Mouse (Mus musculus): ENCODE data around the gene Orc5. TPM values are rescaled to one million over a fixed set of nuclear protein-coding genes. Genes with fewer than 3 reads are reported as not detected.
A peak's percentile ranks its signal among the peaks of the same experiment; 100 is the strongest.

Orc5 gene
- polyA plus RNA-seq, 1 experiment from 2014 or later, result 40.1 TPM

DNA sequence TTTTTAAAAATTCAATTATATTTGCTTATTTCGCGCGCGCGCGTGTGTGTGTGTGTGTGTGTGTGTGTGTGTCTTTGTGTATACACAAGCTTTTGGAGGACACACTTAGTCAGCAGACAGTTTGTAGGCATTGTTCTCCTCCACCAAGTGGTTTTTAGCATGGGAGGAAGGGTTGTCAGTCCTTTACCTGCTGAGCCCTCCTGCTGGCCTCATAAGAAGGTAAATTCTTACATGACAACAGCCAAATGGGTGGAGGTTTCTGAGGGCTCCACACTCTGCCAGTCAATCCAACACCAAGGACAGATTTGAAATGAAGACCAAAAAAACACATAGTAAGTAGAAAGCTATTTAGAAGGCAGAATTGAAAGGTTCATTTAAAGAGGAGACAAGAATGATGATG is 22.7 kb upstream of the Orc5 start:
- H3K9me3 ChIP-seq (ENCODE audit: control insufficient read depth, low read depth, low read length), result no peaks in the 10 kb centered on the region
- H3K4me1 ChIP-seq (ENCODE audit: control insufficient read depth, insufficient read depth, low read length), result no peaks in the 10 kb centered on the region
- no peak overlapping the region for H3K27ac ChIP-seq (ENCODE audit: low read length)
- no peaks in the 10 kb centered on the region for H3K36me3 ChIP-seq (ENCODE audit: control insufficient read depth, insufficient read depth, low read length)
- no peaks in the 10 kb centered on the region for H3K27me3 ChIP-seq (ENCODE audit: control insufficient read depth, insufficient read depth, low read length)
- WGBS, result 93% methylated on average over 6 of the region's 6 CpGs
- H3K4me2 ChIP-seq (replicated peaks; ENCODE audit: low read depth, low read length), result no peak overlapping the region
- H3K9ac ChIP-seq (replicated peaks; ENCODE audit: low read depth, low read length), result no peak overlapping the region
- no peak overlapping the region for H3K4me3 ChIP-seq (ENCODE audit: low read depth, low read length)
- ATAC-seq (ENCODE audit: insufficient number of reproducible peaks, insufficient read depth, low FRiP score, low read depth), result no peak

DNA sequence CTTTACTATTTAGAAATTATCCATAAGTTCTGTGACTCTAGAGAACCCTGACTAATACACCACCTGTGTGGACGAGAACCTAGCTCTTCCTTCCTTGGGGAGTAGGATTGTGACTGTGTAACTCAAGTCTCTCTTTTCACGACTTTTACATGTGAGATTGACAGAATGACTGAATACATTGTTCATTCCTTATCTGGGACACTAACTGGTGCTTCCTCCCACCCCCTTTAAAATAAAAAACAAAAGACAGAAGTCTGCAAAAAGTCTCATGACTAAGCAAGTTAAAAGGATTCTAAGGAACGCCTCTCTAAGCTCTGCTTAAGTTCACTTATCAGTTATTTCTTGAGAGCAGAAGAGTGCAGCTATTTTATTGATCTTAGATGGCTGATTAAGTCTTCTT is 22.2 kb upstream of the Orc5 start:
- no peaks in the 10 kb centered on the region for H3K27me3 ChIP-seq (ENCODE audit: control insufficient read depth, insufficient read depth, low read length)
- H3K4me1 ChIP-seq (ENCODE audit: control insufficient read depth, insufficient read depth, low read length), result no peaks in the 10 kb centered on the region
- no peak overlapping the region for H3K4me3 ChIP-seq (ENCODE audit: low read depth, low read length)
- no peak overlapping the region for H3K4me2 ChIP-seq (replicated peaks; ENCODE audit: low read depth, low read length)
- no peak for ATAC-seq (ENCODE audit: insufficient number of reproducible peaks, insufficient read depth, low FRiP score, low read depth)
- WGBS, result 60% methylated on average over 3 of the region's 3 CpGs
- H3K27ac ChIP-seq (ENCODE audit: low read length), result no peak overlapping the region
- no peaks in the 10 kb centered on the region for H3K36me3 ChIP-seq (ENCODE audit: control insufficient read depth, insufficient read depth, low read length)
- H3K9ac ChIP-seq (replicated peaks; ENCODE audit: low read depth, low read length), result no peak overlapping the region
- H3K9me3 ChIP-seq (ENCODE audit: control insufficient read depth, low read depth, low read length), result no peaks in the 10 kb centered on the region

DNA sequence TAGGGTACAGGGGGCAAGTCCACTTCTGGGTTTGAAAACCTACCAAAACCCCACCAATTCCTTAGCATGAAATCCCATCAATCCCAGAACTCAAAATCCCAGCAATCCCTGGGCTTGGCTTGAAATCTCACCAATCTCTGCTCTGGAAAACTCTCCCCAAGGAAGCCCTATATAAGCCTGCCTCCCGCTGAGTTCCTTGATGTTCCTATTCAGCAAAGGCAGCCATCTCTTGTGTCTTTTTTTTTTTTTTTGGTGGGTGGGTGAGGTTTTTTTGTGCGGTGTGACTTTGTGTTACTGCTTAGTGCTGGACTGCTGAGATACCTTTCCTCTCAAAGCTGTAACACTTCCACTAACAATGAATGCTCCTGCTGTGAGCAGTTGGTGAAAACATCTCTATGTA is 15.5 kb upstream of the Orc5 start:
- H3K9ac ChIP-seq (replicated peaks; ENCODE audit: low read depth, low read length), result no peak overlapping the region
- no peaks in the 10 kb centered on the region for H3K36me3 ChIP-seq (ENCODE audit: control insufficient read depth, insufficient read depth, low read length)
- no peak overlapping the region for H3K4me3 ChIP-seq (ENCODE audit: low read depth, low read length)
- 90% methylated on average over 2 of the region's 2 CpGs for WGBS
- H3K4me1 ChIP-seq (ENCODE audit: control insufficient read depth, insufficient read depth, low read length), result no peaks in the 10 kb centered on the region
- H3K9me3 ChIP-seq (ENCODE audit: control insufficient read depth, low read depth, low read length), result no peaks in the 10 kb centered on the region
- no peak overlapping the region for H3K27ac ChIP-seq (ENCODE audit: low read length)
- H3K4me2 ChIP-seq (replicated peaks; ENCODE audit: low read depth, low read length), result no peak overlapping the region
- no peak for ATAC-seq (ENCODE audit: insufficient number of reproducible peaks, insufficient read depth, low FRiP score, low read depth)
- no peaks in the 10 kb centered on the region for H3K27me3 ChIP-seq (ENCODE audit: control insufficient read depth, insufficient read depth, low read length)

DNA sequence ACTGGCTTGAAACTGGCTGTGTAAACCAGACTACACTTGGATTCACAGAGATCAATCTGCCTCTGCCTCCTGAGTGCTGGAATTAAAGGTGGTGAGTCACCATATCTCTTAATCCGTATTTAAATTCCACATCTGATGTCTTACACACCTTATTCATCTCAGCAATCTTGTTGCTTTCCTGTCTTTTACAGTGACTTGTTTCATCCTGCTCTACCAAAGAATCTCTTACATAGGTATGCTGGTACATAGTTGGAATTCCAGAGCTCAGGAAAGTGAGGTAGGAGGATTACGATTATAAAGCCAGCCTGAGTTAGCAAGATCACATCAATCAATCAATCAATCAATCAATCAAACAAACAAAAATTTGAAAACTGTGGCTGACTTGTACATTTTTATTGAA is 9.6 kb upstream of the Orc5 start:
- no peaks in the 10 kb centered on the region for H3K4me1 ChIP-seq (ENCODE audit: control insufficient read depth, insufficient read depth, low read length)
- no peak for ATAC-seq (ENCODE audit: insufficient number of reproducible peaks, insufficient read depth, low FRiP score, low read depth)
- WGBS, result 60% methylated on average over 2 of the region's 2 CpGs

DNA sequence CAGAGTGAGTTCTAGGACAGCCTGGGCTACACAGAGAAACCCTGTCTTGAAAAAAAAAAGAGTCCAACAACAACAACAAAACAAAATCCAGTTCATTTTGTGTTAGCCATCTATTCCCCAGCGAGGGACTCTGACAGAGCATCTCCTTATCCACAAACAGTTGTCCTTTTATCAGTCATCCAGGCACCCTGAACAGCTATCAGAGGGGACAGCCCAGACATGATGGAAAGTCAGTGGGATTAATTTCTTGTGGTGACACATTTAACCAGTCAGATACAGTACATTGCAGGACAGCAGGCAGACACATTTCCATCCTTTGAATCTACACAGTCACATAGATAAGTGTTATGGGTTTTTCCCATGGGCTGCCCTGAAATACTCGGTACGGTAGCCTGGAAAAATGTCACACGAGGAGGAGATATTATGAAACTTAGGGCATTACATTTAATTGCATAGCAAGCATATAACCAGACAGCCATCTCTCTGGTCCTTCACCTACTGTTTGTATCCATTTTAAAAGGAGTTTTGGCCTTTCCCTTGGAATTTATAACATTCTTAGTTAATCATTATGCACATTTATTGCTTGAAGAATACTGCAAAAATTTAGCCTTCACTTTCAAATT is 7.4 kb upstream of the Orc5 start:
- no peak overlapping the region for H3K4me3 ChIP-seq (ENCODE audit: low read depth, low read length)
- H3K4me2 ChIP-seq (replicated peaks; ENCODE audit: low read depth, low read length), result no peak overlapping the region
- peak; percentile 42; the same call in 1 of the 2 replicates for ATAC-seq (ENCODE audit: insufficient number of reproducible peaks, insufficient read depth, low FRiP score, low read depth)
- H3K9me3 ChIP-seq (ENCODE audit: control insufficient read depth, low read depth, low read length), result no peaks in the 10 kb centered on the region
- WGBS, result 82% methylated on average over 4 of the region's 4 CpGs
- H3K4me1 ChIP-seq (ENCODE audit: control insufficient read depth, insufficient read depth, low read length), result no peaks in the 10 kb centered on the region
- H3K9ac ChIP-seq (replicated peaks; ENCODE audit: low read depth, low read length), result no peak overlapping the region
- no peaks in the 10 kb centered on the region for H3K27me3 ChIP-seq (ENCODE audit: control insufficient read depth, insufficient read depth, low read length)
- H3K27ac ChIP-seq (ENCODE audit: low read length), result no peak overlapping the region
- H3K36me3 ChIP-seq (ENCODE audit: control insufficient read depth, insufficient read depth, low read length), result no peaks in the 10 kb centered on the region

More for the DNA sequence above, 9.6 kb upstream of the Orc5 start:
- H3K27me3 ChIP-seq (ENCODE audit: control insufficient read depth, insufficient read depth, low read length), result no peaks in the 10 kb centered on the region
- no peak overlapping the region for H3K4me2 ChIP-seq (replicated peaks; ENCODE audit: low read depth, low read length)
- no peaks in the 10 kb centered on the region for H3K9me3 ChIP-seq (ENCODE audit: control insufficient read depth, low read depth, low read length)
- no peaks in the 10 kb centered on the region for H3K36me3 ChIP-seq (ENCODE audit: control insufficient read depth, insufficient read depth, low read length)
- H3K9ac ChIP-seq (replicated peaks; ENCODE audit: low read depth, low read length), result no peak overlapping the region
- no peak overlapping the region for H3K27ac ChIP-seq (ENCODE audit: low read length)
- no peak overlapping the region for H3K4me3 ChIP-seq (ENCODE audit: low read depth, low read length)

DNA sequence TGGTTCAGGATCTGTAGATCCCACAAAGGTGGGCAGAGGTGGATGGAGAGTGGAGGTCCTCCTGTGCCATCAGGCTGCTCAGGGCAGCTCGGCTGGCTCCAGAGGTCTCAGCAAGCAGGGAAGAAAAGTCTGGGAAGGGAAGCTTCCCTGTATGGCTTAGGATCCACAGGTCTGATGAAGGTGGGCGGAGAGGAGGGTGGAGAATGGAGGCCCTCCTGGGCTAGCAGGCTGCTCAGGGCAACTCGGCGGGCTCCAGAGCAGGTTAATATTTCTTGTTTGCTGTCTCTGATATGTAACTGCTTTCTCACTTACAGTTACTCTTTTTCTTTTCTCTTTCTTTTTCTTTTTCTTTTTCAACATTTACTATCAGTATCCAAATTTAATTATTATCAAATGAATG is 6.5 kb upstream of the Orc5 start:
- Histone ChIP-seq H3K4me2 (replicated peaks; ENCODE audit: low read depth, low read length) (no peak overlapping the region), H3K27me3 (ENCODE audit: control insufficient read depth, insufficient read depth, low read length) (no peaks in the 10 kb centered on the region), H3K27ac (ENCODE audit: low read length) (no peak overlapping the region), H3K9ac (replicated peaks; ENCODE audit: low read depth, low read length) (no peak overlapping the region), H3K4me3 (ENCODE audit: low read depth, low read length) (no peak overlapping the region), H3K9me3 (ENCODE audit: control insufficient read depth, low read depth, low read length) (no peaks in the 10 kb centered on the region), H3K36me3 (ENCODE audit: control insufficient read depth, insufficient read depth, low read length) (no peaks in the 10 kb centered on the region), H3K4me1 (ENCODE audit: control insufficient read depth, insufficient read depth, low read length) (no peaks in the 10 kb centered on the region)
- WGBS, result 81% methylated on average over 4 of the region's 4 CpGs
- ATAC-seq (ENCODE audit: insufficient number of reproducible peaks, insufficient read depth, low FRiP score, low read depth), result no peak

DNA sequence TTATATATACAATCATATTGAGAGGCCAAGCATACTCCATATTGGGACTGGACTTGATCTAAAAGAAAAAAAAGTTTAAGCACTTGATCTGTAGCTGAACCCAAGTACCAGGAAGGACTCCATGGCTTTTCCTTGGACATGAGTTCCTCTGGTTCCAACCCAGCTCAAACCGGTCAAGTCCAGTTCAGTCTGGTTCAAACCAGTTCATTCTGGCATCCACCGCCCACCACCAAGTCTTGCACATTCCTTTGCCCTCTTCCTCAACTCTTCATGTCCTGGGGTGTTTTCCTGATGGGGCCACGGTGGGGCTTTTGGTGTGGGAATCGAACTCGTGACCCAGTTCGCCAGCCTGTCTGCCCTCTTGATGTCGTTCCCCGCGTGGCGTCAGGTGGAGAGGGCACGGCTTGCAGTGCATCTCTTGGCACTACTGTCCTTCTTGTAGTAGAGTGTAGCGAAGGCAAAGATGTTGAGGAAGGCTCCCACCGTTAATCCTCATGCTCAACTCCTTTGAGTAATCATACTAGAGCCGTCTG is 2.1 kb upstream of the Orc5 start:
- no peak for ATAC-seq (ENCODE audit: insufficient number of reproducible peaks, insufficient read depth, low FRiP score, low read depth)
- Histone ChIP-seq H3K4me2 (replicated peaks; ENCODE audit: low read depth, low read length) (no peak overlapping the region), H3K36me3 (ENCODE audit: control insufficient read depth, insufficient read depth, low read length) (peaks cover 4% of the 10 kb centered on the region; the same call in 1 of the 2 replicates), H3K4me1 (ENCODE audit: control insufficient read depth, insufficient read depth, low read length) (peaks cover 3% of the 10 kb centered on the region; the same call in 1 of the 2 replicates), H3K9me3 (ENCODE audit: control insufficient read depth, low read depth, low read length) (no peaks in the 10 kb centered on the region), H3K27me3 (ENCODE audit: control insufficient read depth, insufficient read depth, low read length) (no peaks in the 10 kb centered on the region), H3K4me3 (ENCODE audit: low read depth, low read length) (no peak overlapping the region), H3K9ac (replicated peaks; ENCODE audit: low read depth, low read length) (no peak overlapping the region), H3K27ac (ENCODE audit: low read length) (no peak overlapping the region)
- WGBS, result 95% methylated on average over 14 of the region's 14 CpGs

DNA sequence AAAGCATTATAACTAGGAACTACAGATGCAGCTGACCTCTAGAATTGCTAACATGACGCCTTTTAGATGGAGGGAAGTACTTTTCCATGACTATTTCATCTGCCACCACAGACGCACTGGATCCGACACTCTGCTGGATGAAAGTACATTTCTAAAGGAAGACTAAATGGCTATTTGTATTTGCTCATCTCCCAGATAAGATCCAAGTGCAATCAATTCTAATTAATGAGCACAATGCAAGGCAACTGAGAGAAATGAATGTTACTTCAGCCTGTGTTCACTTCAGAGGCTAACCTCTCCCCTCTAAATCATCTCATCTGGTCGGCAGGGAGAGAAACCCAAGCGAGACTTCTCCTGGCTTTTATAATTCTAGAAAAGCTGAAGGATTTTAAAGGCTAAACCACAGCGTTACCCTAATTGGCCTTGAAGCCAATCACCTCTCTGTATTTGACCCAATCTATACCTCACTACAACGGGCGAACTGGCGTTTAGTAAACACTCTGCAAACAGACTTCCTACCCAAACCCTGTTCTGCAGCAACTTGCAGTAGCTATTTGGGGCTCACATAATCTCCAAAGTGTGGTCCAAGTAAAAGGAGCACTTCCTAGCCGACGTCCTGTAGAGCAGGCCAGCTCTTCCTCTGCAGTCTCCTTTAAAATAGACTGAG is 730 bp downstream of the Orc5 start:
- no peaks in the 10 kb centered on the region for H3K9me3 ChIP-seq (ENCODE audit: control insufficient read depth, low read depth, low read length)
- H3K27me3 ChIP-seq (ENCODE audit: control insufficient read depth, insufficient read depth, low read length), result no peaks in the 10 kb centered on the region
- no peak for ATAC-seq (ENCODE audit: insufficient number of reproducible peaks, insufficient read depth, low FRiP score, low read depth)
- peaks cover 21% of the 10 kb centered on the region for H3K36me3 ChIP-seq (ENCODE audit: control insufficient read depth, insufficient read depth, low read length)
- peak overlapping the region; percentile 64 for H3K4me3 ChIP-seq (ENCODE audit: low read depth, low read length)
- 12% methylated on average over 11 of the region's 11 CpGs for WGBS
- H3K9ac ChIP-seq (replicated peaks; ENCODE audit: low read depth, low read length), result peak overlapping the region; percentile 59
- peak overlapping the region; percentile 81 for H3K27ac ChIP-seq (ENCODE audit: low read length)
- H3K4me1 ChIP-seq (ENCODE audit: control insufficient read depth, insufficient read depth, low read length), result peaks cover 3% of the 10 kb centered on the region; the same call in 1 of the 2 replicates
- H3K4me2 ChIP-seq (replicated peaks; ENCODE audit: low read depth, low read length), result peak overlapping the region; percentile 54

Data from stomach, embryonic 14.5 days (tissue).